Mouse (Mus musculus): Measurements from ENCODE around the gene Gm4303.
"Not testable (repeated sequence)": the region's sequence is repeated elsewhere in the genome, so short reads cannot be mapped to it uniquely, and the experiment has no call there.

GRCm38 (mm10) chr10:100300106-100300505, 45.7 kb upstream of the Gm4303 start:
- TF ChIP-seq MYOD1 (IDR thresholded peaks at IDR 0.05; ENCODE audit: control insufficient read depth in 1 of 3, insufficient read length in 2 of 3, low read depth in 2 of 3); POLR2A (IDR thresholded peaks at IDR 0.05; ENCODE audit: insufficient read length, low read depth); MYOG (IDR thresholded peaks at IDR 0.05; ENCODE audit: control insufficient read depth in 1 of 3, insufficient read depth in 1 of 3, insufficient read length in 2 of 3, low read depth in 2 of 3); E2F4 (IDR thresholded peaks at IDR 0.05; ENCODE audit: insufficient read depth): not testable (repeated sequence)

All from myocyte (in vitro differentiated cells).